14 mouse cellular contexts compared by ENCODE assay signal in genomic region chr14:16772927-16773326, GRCm38 (mm10). TPM values are rescaled to one million over a fixed set of nuclear protein-coding genes. Genes with fewer than 3 reads are reported as not detected.
"Had no signal": no experiment of that assay in that cellular context is flagged by ENCODE, and none has a peak within 500 bp of the region (broad histone marks: within the 10 kb centered on the region; RNA-seq: fewer than 3 reads in every experiment).

No protein-coding gene starts in this region.

- H3K4me3 ChIP-seq: intestine, embryonic 15.5 days; left cerebral cortex, adult 2 months; limb, embryonic 10.5 days; liver, embryonic 15.5 days; lung, embryonic 15.5 days; midbrain, embryonic 15.5 days; neural tube, embryonic 12.5 days had no signal

- ATAC-seq: intestine, embryonic 15.5 days; midbrain, embryonic 15.5 days had no signal

- H3K4me1 ChIP-seq: intestine, embryonic 15.5 days; limb, embryonic 10.5 days; liver, embryonic 15.5 days; midbrain, embryonic 15.5 days; neural tube, embryonic 12.5 days had no signal

- H3K36me3 ChIP-seq: intestine, embryonic 15.5 days; limb, embryonic 10.5 days; liver, embryonic 15.5 days; lung, embryonic 15.5 days; midbrain, embryonic 15.5 days; neural tube, embryonic 12.5 days had no signal

- H3K27ac ChIP-seq: intestine, embryonic 15.5 days; left cerebral cortex, adult 2 months; limb, embryonic 10.5 days; liver, embryonic 15.5 days; lung, embryonic 15.5 days; midbrain, embryonic 15.5 days; neural tube, embryonic 12.5 days; stomach, postnatal 0 days had no signal

- DNase-seq: lung, postnatal 14 days; thymus, postnatal 4 days had no signal

- H3K9me3 ChIP-seq: intestine, embryonic 15.5 days; limb, embryonic 10.5 days; liver, embryonic 15.5 days; lung, embryonic 15.5 days; midbrain, embryonic 15.5 days; neural tube, embryonic 12.5 days had no signal

- H3K27me3 ChIP-seq: liver, embryonic 15.5 days; lung, embryonic 15.5 days; midbrain, embryonic 15.5 days; neural tube, embryonic 12.5 days had no signal

- H3K9ac ChIP-seq: intestine, embryonic 15.5 days; liver, embryonic 15.5 days; lung, embryonic 15.5 days; midbrain, embryonic 15.5 days; neural tube, embryonic 12.5 days had no signal

- H3K4me2 ChIP-seq: intestine, embryonic 15.5 days; liver, embryonic 11.5 days; liver, embryonic 15.5 days; lung, embryonic 15.5 days; midbrain, embryonic 11.5 days; midbrain, embryonic 15.5 days; neural tube, embryonic 12.5 days had no signal

RNA-seq across cellular contexts. Expression of gene Rarb, which starts 46.0 kb away (rescaled TPM):
- total RNA-seq: megakaryocyte progenitor cell, adult 5-6 weeks; neutrophil, adult 5-6 weeks had no signal
